Mouse (Mus musculus) gastrocnemius, postnatal 14 days (tissue): Measurements from ENCODE around the gene Klhl40. TPM values are rescaled to one million over a fixed set of nuclear protein-coding genes. Genes with fewer than 3 reads are reported as not detected.

ENCODE experiments used
- DNase-seq: peaks from one replicate; pipeline ENCODE4 v3.0.0; 2021; ENCODE audit warnings: mixed read lengths
- intact Hi-C: fragments of 180-260 bp; cut with DNase I; formaldehyde crosslinking; loops from one replicate; pipeline ENCODE4 v1.15.1; 2025; ENCODE audit warnings: low total_unique reads
- total RNA-seq, 2 experiments: library from RNA; stranded (reverse); gene quantifications; 2 replicates each; pipeline ENCODE4 v1.2.3; 2021

Gene Klhl40
- total RNA-seq, 2 experiments from 2014 or later = 116 to 158 TPM

DNA sequence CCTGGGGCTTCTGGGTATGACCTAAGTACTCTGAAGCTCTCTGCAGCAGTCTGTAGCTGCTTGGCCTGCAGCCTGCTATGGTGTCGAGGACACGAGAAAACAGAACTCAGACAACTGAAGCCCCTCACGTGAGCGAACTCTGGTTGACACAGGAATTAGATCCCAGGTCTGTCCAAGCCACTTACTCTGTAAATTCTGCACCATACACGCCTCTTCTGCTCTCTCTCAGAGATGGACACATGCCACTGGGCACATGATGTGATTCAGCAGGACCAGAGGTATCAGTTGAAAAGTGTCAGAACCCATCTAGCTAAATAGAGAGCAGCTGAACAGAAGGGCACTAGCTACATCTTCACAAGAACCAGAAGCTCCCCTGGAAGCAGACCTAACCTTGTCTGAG, 5.0 kb upstream of the Klhl40 start:
- intact Hi-C loops = no loop called here
- no peak for DNase-seq

DNA sequence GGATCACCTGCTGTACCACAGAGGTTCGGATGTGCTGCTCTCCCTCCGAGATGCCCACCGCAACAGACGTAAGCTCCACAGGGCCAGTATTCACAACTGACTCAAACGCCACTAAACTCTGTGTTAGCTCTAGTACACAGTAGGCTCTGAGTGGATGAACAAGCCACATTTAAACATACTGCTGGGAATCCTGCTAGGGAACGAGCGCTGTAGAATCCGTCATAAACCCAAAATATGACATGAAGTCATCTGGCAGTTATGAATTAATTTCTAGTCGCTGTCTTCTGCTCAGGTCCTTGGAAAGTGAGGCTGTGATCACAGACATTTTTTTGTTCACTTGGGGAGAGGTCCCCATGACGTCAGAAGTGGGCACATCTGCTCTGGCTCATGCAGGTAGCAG, 1.5 kb upstream of the Klhl40 start:
- DNase-seq = no peak
- intact Hi-C loops = no loop called here

DNA sequence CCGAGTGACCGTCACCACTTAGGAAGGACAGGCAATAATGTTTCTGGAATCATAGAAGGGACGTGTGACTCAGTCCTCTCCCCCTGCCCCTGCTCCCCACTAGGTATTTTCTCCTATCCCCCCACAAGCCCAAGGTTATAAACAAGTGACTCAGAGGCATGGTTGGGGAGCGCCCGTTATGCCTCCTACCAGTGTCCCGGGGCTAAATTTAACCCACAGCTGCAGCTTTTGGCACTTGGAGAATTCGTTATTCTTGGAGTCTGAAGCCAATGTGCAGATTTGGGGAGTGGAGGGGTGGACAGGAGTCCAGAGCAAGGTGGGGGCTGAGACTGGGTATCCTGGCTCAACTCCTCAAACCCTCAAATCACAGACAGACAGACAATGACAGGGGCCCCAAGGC, 896 bp upstream of the Klhl40 start:
- no peak for DNase-seq
- intact Hi-C loops = no loop called here

DNA sequence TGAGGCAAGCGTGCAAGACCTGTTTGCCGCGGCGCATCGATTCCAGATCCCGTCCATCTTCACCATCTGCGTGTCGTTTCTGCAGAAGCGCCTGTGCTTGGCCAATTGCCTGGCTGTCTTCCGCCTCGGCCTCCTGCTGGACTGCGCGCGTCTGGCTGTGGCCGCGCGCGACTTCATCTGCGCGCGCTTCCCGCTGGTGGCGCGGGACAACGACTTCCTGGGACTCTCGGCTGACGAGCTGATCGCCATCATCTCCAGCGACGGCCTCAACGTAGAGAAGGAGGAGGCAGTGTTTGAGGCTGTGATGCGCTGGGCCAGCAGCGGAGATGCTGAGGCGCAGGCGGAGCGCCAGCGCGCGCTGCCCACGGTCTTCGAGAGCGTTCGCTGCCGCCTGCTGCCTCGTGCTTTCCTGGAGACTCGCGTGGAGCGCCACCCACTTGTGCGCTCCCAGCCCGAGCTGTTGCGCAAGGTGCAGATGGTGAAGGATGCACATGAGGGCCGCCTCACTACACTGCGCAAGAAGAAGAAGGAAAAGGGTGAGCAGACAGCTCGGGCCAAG, 738 bp downstream of the Klhl40 start:
- intact Hi-C loops = no loop called here
- peak; percentile 67 for DNase-seq

DNA sequence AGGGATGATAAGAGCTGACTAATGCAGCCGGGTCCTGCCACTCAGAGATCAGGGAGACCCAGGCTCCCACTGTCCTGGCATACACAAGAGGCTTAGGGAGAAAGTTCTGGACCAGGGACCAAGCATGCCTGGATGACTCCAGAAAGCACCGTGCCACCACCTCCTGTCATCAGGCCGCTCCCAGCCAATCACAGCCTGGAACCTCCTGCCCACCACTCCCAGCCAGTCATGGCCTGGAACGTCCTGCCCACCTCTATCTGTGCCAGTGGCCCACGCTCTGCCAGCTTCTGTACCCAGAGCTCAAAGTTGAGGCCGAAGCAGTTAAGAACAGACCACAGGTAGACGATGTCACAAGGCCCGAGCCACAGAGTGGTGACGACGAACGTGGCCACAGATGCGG, 7.4 kb downstream of the Klhl40 start:
- intact Hi-C loops = no loop called here
- no peak for DNase-seq

DNA sequence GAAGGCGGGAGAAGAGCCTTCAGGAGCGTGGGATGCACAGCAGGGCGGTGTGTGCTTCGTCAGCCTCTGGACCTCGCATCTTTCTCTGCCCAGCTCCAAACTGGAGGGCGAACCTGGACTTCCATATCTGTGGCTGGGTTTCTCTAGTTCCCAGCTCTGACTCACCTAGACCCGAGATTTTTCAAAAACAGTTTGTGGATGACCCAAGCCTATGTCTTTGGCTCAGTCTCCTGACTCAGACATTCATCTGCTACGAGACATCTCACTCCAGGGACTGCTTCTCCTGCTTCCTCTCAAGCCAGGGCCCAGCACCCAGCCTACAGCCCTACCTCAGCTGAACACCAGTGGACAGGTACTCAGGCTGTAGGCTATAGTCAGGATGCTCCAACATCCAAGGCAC, 7.9 kb downstream of the Klhl40 start:
- intact Hi-C loops = no loop called here
- no peak for DNase-seq

DNA sequence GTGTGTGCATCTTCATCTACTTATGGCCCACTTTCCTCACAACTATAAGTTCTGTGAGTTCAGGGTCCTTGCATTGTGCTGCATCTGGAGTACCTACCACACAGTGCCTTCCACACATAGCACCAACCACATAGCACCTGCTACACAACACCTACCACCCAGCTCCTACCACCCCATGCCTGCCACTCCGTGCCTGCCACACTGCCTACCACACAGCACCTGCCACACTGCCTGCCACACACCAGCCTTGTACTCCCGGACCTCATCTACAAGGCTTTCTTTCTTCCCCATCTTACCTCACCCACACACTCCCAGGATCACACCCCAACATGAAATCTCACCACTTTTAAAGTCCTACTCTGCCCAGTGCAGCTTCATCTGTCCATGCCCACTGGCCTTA, 9.0 kb downstream of the Klhl40 start:
- DNase-seq = no peak
- intact Hi-C loops = no loop called here

DNA sequence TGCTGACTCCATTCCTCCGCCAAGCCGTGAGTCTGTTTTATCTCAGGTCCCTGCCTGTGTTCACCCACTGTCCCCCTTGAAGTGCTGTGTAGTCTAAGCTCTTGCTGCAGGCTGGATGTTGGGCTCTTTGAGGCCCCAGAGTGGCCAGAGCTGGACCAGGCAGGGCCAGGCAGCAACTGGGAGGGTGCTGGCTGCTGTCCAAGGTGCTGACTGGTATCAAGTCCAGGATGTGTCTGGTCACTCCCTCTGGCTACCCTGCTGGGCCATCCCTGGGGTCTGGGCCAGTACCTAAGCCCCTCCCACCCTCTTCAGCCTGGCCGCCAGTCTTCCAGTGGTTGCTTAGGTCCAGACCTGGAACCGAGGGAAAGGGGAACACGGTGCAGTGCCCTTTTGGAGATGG, 13.8 kb downstream of the Klhl40 start:
- peak; percentile 93 for DNase-seq
- intact Hi-C loops = no loop called here

DNA sequence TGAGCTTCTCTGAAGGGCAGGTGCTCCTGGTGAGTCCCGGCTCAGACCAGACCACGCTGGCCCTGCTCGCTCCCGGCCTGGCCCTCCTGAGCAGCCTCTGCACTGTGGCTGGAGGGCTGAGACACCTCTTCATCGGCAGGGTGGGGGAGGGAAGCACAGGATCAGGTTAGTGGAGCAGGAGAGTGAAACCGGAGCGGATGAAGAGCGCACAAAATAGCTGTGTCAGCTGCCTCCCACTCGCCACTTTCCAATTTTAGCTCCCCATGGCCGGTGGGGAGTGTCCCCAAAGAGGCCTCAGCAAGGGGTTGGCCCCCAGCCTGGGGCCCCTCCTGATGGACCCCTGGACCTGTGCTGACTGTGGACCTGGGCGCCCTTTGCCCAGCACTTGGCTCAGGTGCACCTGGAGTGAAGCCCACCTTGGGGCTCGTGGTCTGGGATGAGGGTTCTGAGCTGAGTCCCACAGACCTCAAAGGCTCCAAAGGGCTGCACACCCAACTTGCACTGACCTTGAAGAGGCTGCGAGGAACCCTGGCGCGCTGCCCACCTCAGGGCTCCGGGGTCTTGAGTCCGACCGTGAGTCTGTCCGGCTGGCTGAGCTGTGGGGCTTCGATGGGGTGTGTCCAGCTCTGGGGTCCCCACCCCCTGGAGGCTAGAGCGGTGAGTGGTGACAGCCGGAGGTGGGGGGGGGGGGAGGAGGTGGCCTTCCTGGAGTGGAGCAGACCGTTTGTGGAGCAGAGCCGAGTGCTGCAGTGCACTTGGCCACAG, 14.5 kb downstream of the Klhl40 start, which contains the start of gene Hhatl:
Hhatl (minus strand) TSS at position 751 of the 765 bp plus-strand sequence.
- intact Hi-C loops = no loop called here
- DNase-seq = peak; percentile 67

DNA sequence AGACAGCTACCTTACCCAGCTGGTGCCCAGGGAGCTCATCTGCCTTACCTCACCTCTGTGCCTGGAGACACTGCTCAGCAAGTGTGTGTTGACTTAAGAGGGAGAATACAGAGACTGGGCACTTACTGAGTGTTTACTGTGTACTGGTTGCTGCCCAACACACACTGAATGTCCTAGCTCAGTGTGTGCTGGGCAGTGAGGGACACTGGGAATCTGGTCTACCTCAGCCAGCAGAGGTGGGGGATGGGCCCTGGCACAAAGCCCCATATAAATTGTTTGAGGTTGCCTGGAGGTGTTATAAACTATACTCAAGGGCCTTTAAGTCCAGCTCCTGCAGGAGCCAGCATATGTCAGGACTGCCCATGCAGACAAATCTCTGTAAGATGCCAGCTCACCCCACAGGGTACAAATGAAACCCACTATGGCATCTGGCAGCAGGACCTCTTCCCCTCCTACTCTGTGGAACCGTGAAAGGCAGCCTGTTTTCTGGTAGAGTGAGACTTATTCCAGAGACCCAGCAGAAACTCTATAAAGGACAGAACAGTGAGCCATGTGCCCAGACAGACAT, 17.6 kb downstream of the Klhl40 start:
- intact Hi-C loops = no loop called here
- no peak for DNase-seq

DNA sequence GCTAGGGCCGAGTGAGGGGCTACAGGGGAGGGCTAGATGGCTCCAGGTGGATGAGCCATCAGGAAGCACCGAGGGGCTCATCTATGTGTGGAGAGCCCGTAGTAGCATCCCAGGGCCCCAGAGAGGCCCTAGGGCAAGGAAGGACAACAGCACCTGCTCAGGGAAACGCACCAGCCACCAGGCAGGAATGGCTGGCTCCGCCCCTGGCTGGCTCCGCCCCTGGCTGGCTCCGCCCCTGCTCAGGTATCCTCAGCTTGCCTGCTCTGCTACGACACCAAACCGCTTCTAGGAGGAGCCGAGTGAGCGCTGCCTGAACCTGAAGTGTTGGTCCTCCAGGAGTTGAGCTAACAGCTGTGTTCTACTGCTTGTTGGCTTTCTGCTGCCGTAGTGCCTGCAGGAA, 20.3 kb downstream of the Klhl40 start:
- intact Hi-C loops = no loop called here
- no peak for DNase-seq

DNA sequence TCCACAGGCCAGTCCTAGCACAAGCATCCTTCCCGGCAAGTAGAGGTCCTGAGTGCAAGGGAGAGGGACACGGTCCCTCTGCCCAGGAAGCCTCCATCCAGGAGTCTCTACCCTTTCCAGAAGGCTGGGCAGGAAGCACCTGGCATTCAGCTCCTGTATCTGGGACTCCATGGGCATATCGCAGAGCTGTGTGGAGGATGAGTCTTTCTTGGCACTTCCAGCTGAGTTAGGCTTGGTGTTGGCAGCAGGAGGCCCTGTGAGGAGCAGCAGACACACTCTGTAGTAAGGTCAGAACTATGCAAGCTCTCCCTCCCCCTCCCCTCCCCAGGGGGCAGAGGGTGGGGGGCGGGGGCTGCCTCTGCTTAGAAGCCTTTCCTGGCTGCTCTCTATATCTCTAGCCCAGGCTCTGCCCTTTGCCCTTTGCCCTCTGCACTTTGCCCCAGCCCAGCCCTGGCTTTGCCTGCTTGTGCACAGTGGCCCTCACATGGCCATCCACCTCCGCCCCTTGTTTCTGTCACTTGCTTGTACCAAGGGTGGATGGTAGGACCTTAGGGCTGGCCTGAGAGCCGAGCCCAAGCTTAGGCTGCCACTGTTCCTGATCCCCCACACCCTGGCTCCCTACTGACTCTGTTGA, 21.6 kb downstream of the Klhl40 start:
- DNase-seq = no peak
- intact Hi-C loops = no loop called here

DNA sequence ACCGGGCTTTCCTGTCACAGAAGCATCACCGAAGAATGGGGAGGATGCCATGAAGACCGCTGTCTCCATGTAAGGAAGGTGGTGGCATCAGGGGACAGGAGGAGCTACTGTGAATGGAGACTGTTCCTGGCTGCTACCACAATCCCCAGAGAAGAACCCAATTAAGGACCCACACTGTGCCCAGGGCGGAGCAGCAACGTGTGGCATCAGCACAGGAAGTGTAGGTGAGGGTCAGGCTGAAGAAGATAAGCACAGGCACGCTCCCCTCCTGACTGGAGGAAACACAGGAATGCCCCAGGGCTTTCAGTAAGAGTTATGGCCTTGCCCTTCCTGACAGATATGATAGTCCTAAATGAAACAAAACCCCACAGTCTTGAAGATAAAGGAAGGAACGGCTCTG, 25.3 kb downstream of the Klhl40 start:
- intact Hi-C loops = no loop called here
- DNase-seq = no peak

DNA sequence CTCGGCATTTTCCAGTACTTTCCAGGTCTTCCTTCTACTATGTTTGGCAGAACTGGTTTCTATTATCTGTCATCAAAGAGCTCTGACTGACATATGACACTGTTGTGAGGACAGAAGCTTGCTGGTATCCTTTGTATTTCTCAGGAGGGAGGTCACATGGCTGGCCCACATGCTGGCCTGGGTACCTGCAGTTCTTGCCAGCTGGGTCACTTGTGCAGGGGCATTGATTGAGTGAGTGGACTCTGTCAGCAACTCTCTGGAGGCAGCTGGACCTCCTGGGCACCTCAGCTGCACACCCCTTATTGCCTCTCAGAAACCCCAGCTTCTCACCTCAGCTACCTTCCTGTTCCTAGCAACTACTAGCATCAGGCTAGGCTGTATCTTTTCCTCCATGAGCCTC, 30.1 kb downstream of the Klhl40 start:
- DNase-seq = no peak

DNA sequence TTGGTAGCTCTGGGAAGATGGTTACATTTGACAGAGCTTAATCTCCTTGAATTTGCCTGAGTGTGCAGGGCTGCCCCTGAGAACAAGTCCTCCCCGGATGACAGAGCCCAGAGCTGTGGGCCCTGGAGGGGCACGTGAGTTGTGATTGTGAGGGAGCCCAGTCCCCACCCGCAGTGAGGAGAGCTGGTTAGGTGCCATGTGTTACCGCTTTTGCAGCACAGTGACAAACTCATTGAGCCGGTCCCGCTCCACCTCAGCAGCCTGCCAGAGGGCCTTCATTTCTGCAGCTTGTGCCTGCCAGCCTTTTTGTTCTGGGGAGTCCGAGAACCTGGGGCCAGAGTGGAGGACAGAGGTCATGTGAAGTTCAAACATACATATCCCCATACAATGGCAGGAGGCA, 30.5 kb downstream of the Klhl40 start:
- intact Hi-C loops = no loop called here
- DNase-seq = no peak

More for the DNA sequence above, 30.1 kb downstream of the Klhl40 start:
- intact Hi-C loops = no loop called here

DNA sequence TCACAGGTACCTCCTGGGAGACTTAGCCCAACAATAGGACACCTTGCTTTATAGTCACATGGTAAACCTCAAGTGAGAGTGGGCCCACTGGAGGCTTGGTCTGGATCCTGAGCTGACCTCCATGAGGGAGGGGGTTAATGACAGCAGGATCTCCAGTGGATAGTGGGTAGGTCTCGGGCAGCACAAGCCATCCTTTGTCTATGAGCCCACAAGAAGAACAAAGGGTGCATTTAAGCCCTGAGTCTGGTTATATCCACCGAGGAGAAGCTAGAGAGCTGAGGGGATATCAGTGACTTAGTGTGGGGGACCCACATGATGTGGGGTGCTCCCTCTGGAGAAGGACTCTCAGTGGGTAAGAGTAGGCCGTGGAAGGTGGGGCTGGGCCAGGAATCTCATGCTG, 31.1 kb downstream of the Klhl40 start:
- intact Hi-C loops = no loop called here
- no peak for DNase-seq

DNA sequence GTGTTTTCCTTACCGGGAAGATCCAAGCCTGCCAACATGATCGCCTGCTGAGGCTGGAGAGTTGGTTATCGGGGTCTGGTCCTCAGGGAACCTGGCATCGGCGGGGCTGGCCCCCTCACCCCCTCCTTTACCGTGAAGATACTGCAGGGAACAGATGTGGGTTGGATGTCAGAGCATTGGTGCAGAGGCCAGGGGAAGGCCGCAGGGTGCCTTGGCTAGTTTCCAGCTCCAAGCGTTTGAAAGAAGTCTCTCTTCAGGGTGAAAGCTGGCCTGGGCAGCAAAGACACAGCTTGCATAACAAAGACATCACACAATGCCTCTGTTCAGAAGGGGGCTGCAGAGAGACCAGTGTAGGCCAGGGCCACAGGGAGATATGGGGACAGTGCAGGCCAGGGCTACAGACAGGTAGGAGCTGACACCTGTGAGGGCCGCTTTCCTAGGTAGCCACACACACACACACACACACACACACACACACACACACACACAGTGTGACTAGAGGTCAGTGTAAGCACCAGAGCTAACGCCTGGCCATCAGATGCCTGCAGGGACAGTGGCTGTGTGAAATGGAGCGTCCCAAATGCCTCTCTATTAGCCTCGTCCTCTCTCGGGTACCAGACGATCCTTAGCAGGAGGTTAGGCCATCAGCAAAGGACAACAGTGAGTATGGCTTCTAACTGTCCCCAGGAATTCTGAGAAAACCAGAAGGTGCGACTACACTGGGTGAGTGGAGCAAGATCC, 32.8 kb downstream of the Klhl40 start:
- intact Hi-C loops = no loop called here
- DNase-seq = no peak

DNA sequence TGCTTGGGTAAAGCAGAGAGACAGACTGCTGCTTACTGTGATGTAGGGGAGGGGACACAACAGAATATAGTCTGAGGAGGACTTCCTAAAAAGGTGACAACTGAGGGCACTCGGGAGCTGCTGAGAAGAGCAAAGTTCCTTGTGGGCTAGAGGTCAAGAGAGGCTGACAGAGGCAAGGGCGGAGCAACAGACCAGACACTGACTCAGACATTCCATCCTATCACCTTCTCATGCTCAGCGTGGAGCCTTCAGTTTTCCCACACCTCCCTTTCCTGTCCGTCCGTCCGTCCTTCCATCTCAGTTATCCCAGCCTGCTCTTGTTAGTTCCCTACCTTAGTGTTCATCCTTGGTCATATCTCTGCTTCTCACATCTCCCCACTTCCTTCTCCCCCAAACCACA, 37.8 kb downstream of the Klhl40 start:
- intact Hi-C loops = no loop called here

DNA sequence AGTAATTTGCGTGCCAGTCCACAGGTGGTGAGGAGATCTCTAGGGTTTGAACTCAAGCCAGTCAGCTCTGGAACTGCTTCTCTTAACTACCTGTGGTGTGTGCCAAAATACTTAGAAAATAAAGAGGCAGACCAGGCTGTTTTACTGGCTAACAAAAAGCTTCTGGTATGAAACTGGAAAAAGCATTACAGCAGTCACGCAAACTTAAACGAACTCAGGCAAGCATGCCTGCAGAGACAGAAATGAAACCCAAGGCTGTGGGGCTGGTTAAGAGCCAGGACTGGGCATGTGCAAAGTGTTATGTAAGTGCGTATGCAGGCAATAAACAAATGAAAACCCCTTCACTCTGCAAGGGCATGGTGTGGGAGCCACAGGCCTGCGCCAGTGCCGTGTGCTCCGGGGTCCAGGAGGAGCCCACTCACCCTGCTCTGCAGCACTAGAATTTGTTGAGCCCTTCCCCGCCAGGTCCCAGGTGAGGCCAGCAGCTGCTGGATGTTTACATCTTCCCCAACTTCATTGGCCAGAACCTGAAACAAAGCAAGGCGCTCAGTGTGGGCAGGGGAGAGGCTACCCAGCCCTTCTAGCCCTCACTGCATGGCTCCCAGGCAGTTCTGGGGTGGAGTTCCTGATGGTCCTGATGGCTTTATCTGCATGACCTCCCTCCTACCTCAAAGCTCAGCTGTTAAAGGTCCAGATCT, 41.8 kb downstream of the Klhl40 start:
- DNase-seq = no peak
- intact Hi-C loops = no loop called here

More for the DNA sequence above, 37.8 kb downstream of the Klhl40 start:
- no peak for DNase-seq
